In the genomic region with DNA sequence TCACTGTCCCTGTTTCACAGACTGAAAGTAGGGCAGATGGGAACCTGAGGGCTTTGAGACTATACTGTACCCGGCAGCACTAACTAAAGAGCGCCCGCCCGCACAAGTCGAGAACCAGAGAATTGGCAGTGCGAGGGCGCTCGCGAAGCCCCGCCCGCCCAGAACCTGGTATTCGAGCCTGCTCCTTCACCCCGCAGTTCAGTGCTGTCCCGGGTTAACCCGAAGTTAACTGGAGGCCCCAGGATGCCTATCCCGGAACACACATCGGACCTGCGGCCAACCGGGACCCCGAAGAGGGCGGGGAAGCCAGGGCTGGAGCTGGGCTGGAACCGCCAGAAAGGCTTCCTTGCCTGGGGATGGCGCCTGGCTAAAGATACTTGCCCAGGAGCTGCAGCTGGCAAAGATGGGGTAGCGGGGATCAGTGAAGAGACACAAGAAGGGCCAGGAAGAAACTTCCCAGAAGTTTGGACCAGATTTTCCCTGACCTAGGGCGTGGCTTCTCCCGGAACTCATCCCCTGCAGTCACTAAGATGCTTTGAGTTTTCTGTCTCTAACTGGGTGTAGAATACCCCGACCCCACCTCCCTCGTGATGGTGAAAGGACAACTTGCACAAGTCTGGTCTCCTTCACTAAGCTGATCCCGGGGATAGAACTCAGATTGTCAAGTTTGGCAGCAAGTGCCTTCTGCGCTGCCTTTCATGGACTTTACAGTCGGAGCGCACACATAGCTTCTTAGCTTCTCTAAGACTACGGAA, we compare ENCODE assay signal across 8 mouse cellular contexts. TPM values are rescaled to one million over a fixed set of nuclear protein-coding genes. Genes with fewer than 3 reads are reported as not detected.
DNase-seq lines count a peak whose midpoint lies in the region; ATAC-seq and TF ChIP-seq lines count a peak whose summit lies in the region.

A gene (plus strand): TSS at position 413 of the 755 bp plus-strand sequence.

- peak within 1 kb of the TSS; percentile 72 for H3K9ac ChIP-seq in forebrain, embryonic 14.5 days (ENCODE audit: low read length)
- peak within 1 kb of the TSS; percentile 74 for H3K9ac ChIP-seq in neural tube, embryonic 15.5 days (replicated peaks)

- no peak for TF ChIP-seq CTCF in E14TG2a.4 (conservative IDR thresholded peaks at IDR 0.05; ENCODE audit: low read length)
- TF ChIP-seq CTCF in lung, adult 2 months (IDR thresholded peaks at IDR 0.05; ENCODE audit: insufficient read depth, low read length): no peak
- TF ChIP-seq CTCF in testis, adult 2 months (IDR thresholded peaks at IDR 0.05; ENCODE audit: control insufficient read depth, insufficient read depth, insufficient replicate concordance, low read depth, low read length): no peak

- ATAC-seq in cerebellum, adult (ENCODE audit: insufficient number of reproducible peaks, low FRiP score, low TSS enrichment): peak; percentile 8; the same call in 1 of the 2 replicates
- ATAC-seq in forebrain, embryonic 14.5 days: peak; percentile 38
- peak; percentile 34; the same call in 1 of the 2 replicates for ATAC-seq in neural tube, embryonic 15.5 days (ENCODE audit: low FRiP score)

- intact Hi-C loops in heart, postnatal 14 days (cut with DNase I): loop anchor here (10.0 kb wide), 1 partner anchor 593 kb away; a partner anchor contains a TSS

- peak; percentile 82 for DNase-seq in forebrain, embryonic 14.5 days (ENCODE audit: low spot score)
- peak; percentile 84 to 85 for DNase-seq in heart, postnatal 14 days
- DNase-seq in layer of hippocampus, adult 18-20 months (ENCODE audit: low spot score in 2 of 2): peak; percentile 67 to 86
- DNase-seq in lung, adult 2 months: peak; percentile 82

- H3K9me3 ChIP-seq in E14TG2a.4 (ENCODE audit: low read length): no peaks in the 10 kb centered on the region
- H3K9me3 ChIP-seq in forebrain, embryonic 14.5 days (replicated peaks; ENCODE audit: control insufficient read depth, low read length): no peaks in the 10 kb centered on the region
- no peaks in the 10 kb centered on the region for H3K9me3 ChIP-seq in neural tube, embryonic 15.5 days (replicated peaks)

- TF ChIP-seq POLR2A in lung, adult 2 months (IDR thresholded peaks at IDR 0.05; ENCODE audit: borderline replicate concordance, extremely low read depth, low read depth, low read length): peak; percentile 50; the same call in 1 of the 2 replicates
- TF ChIP-seq POLR2A in testis, adult 2 months (IDR thresholded peaks at IDR 0.05; ENCODE audit: control insufficient read depth, low read depth, low read length): no peak

- H3K36me3 ChIP-seq in E14TG2a.4 (ENCODE audit: insufficient read depth, low read length): peaks cover 42% of the 10 kb centered on the region
- peaks cover 44% of the 10 kb centered on the region for H3K36me3 ChIP-seq in forebrain, embryonic 14.5 days (ENCODE audit: control insufficient read depth, insufficient read depth, low read length)
- peaks cover 34% of the 10 kb centered on the region for H3K36me3 ChIP-seq in neural tube, embryonic 15.5 days
- peaks cover 3% of the 10 kb centered on the region for H3K36me3 ChIP-seq in testis, adult 2 months (ENCODE audit: control insufficient read depth, insufficient read depth, low read length)

- peaks cover 79% of the 10 kb centered on the region for H3K4me1 ChIP-seq in E14TG2a.4 (replicated peaks; ENCODE audit: low read depth, low read length)
- peaks cover 12% of the 10 kb centered on the region for H3K4me1 ChIP-seq in forebrain, embryonic 14.5 days (ENCODE audit: control insufficient read depth, insufficient read depth, low read length)
- H3K4me1 ChIP-seq in lung, adult 2 months (ENCODE audit: control insufficient read depth, insufficient read depth, low read length): peaks cover 19% of the 10 kb centered on the region
- peaks cover 64% of the 10 kb centered on the region for H3K4me1 ChIP-seq in neural tube, embryonic 15.5 days
- H3K4me1 ChIP-seq in testis, adult 2 months (ENCODE audit: control insufficient read depth, insufficient read depth, low read length): peaks cover 30% of the 10 kb centered on the region

- H3K4me3 ChIP-seq in E14TG2a.4 (replicated peaks; ENCODE audit: low read length): peak within 1 kb of the TSS; percentile 95
- peak within 1 kb of the TSS; percentile 72 for H3K4me3 ChIP-seq in forebrain, embryonic 14.5 days (ENCODE audit: low read depth, low read length)
- peak within 1 kb of the TSS; percentile 79 for H3K4me3 ChIP-seq in lung, adult 2 months (replicated peaks; ENCODE audit: extremely low read depth, low read depth, low read length)
- peak within 1 kb of the TSS; percentile 57 for H3K4me3 ChIP-seq in neural tube, embryonic 15.5 days (replicated peaks)
- H3K4me3 ChIP-seq in testis, adult 2 months (ENCODE audit: control insufficient read depth, low read depth, low read length): peak within 1 kb of the TSS; percentile 88

- H3K27me3 ChIP-seq in E14TG2a.4 (ENCODE audit: insufficient read depth, low read length): peaks cover 12% of the 10 kb centered on the region
- no peaks in the 10 kb centered on the region for H3K27me3 ChIP-seq in forebrain, embryonic 14.5 days (replicated peaks; ENCODE audit: control insufficient read depth, insufficient read depth, low read length)
- no peaks in the 10 kb centered on the region for H3K27me3 ChIP-seq in neural tube, embryonic 15.5 days (replicated peaks)
- no peaks in the 10 kb centered on the region for H3K27me3 ChIP-seq in testis, adult 2 months (ENCODE audit: control insufficient read depth, insufficient read depth, low read length)

- peak within 1 kb of the TSS; percentile 70 for H3K27ac ChIP-seq in forebrain, embryonic 14.5 days (ENCODE audit: low read depth, low read length)
- peak within 1 kb of the TSS; percentile 83 for H3K27ac ChIP-seq in neural tube, embryonic 15.5 days (replicated peaks)
- H3K27ac ChIP-seq in testis, adult 2 months (ENCODE audit: control insufficient read depth, insufficient read depth, low read depth, low read length): peak within 1 kb of the TSS; percentile 77

- under 1% methylated on average over 33 of the region's 33 CpGs for WGBS in forebrain, embryonic 14.5 days
- under 1% methylated on average over 33 of the region's 33 CpGs for WGBS in lung, adult 2 months
- WGBS in neural tube, embryonic 15.5 days: 1% methylated on average over 33 of the region's 33 CpGs

- H3K4me2 ChIP-seq in forebrain, embryonic 14.5 days (ENCODE audit: low read length): peak within 1 kb of the TSS; percentile 99
- H3K4me2 ChIP-seq in neural tube, embryonic 15.5 days: peak within 1 kb of the TSS; percentile 99

RNA-seq across cellular contexts. Expression of the gene that starts here (rescaled TPM):
- polyA plus RNA-seq in forebrain, embryonic 14.5 days (2014; fragmentation: Nextera tagmentation; extraction: Ambion mirVana): 2.2 and 3.8 TPM in 2 replicates
- 10 to 100 TPM; 16.4 to 18.7 TPM for total RNA-seq in heart, postnatal 14 days (2021)
- total RNA-seq in layer of hippocampus, adult 18-20 months (2021): 10 to 100 TPM; 30.4 to 36.1 TPM
- polyA plus RNA-seq in lung, adult 2 months (2012; rRNA removed): 26.0 and 30.4 TPM in 2 replicates
- 15.4 and 17.1 TPM in 2 replicates for polyA plus RNA-seq in neural tube, embryonic 15.5 days (2015; fragmentation: Nextera tagmentation; extraction: Ambion mirVana)
- 6.1 and 6.3 TPM in 2 replicates for polyA plus RNA-seq in testis, adult 2 months (2012; rRNA removed)

Comparison
In these comparisons a context has a peak if more than half of its experiments do, and no peak if none do; other contexts are left out.
1. Peak in every context shown above with its lines: DNase-seq, ATAC-seq, H3K4me3 ChIP-seq and H3K27ac ChIP-seq.